Mouse (Mus musculus): ENCODE results near the gene Gabarap. TPM values are rescaled to one million over a fixed set of nuclear protein-coding genes. Genes with fewer than 3 reads are reported as not detected.
A peak's percentile ranks its signal among the peaks of the same experiment; 100 is the strongest.
"Not testable (repeated sequence)": the region's sequence is repeated elsewhere in the genome, so short reads cannot be mapped to it uniquely, and the experiment has no call there.

The Gabarap gene
- total RNA-seq (2021) = 100 to 1,000 TPM; 194 to 232 TPM
- long read RNA-seq, experiment 1, transcript Gabarap-201 (4 exons, 1,351 nt) = major isoform, 108 of 113 reads
- long read RNA-seq, experiment 1, partial matches to known transcripts = 3 of 113 reads
- long read RNA-seq, experiment 1, other reads (novel, unspliced or antisense) = 2 of 113 reads
- long read RNA-seq, experiment 2, transcript Gabarap-201 (4 exons, 1,351 nt) = major isoform, 131 of 135 reads
- long read RNA-seq, experiment 2, partial matches to known transcripts = 4 of 135 reads
- long read RNA-seq, experiment 2, other reads (novel, unspliced or antisense) = 0 of 135 reads

DNA sequence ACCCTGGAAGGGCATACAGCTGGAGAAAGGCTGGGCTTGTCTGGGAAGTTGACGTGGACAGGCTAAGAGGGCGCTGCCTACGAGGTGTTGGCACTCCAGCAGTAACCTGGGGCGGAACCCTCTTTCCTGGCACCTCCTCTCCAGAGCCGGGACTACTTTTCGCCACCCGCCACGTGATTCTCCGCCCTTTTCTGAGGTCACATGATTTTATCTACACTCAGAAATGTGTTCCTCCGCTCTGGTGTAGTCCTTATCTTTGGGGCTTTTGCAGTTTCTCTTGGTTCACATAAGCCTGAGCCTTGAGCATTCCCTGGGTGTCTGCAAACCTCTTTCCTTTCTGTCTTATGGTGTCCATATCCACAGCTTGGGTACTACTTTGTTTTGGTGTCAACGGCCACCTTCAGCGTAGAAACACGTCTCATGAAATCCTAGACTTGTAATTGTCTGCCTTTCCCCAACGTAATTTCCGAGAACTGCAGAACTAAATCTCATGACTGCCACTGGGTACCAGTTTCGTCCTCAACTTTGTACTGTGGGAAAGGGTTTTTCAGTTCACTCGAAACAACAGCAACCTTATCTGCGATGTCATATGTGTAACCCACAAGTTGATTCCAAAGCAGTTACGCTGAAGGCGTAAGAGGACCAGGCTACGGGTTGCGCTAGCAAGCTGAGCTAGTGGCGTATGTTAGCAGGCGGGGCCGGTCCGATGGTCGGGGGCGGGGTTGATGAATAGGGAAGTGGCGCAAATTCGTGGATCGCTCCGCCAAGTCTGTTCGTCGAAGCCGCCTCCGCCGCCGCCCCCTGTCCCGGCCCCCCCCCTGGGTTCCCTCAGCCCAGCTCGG, at the start of gene Gabarap:
Gene Gabarap (plus strand): TSS at position 294 of the 842 bp plus-strand sequence.
- H3K27ac ChIP-seq = peak within 1 kb of the TSS; percentile 99
- DNase-seq = peak; percentile 97
- intact Hi-C loops (cut with DNase I) = loop anchor here (10.0 kb wide), 3 partner anchors 326 to 654 kb away; partner anchors contain the start of genes Cd68, Kdm6b, Mpdu1 and Rnf167
- TF ChIP-seq CTCF (IDR thresholded peaks at IDR 0.05) = no peak; the same call in 1 of the 2 replicates
- H3K4me3 ChIP-seq = peak within 1 kb of the TSS; percentile 84

DNA sequence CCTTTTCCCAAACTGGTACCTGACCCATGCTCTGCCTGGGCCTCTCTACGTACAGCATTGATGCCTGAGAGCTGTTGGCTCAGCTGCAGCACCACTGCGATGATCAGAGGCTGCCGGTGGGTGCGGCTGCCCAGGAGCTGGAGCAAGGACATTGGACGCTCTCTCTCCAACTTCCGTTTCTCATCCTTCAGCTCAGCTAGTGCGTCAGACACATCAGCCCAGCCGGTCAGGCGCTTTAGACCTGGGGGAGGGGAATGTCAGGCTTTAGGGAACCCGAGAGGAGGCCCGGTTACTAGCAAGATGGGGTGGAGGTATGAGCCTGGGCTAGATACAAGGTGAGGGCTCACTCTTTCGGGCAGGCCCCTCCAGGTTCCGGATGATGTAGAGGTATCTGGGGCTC, 45.7 kb upstream of the Gabarap start:
- no peak for TF ChIP-seq CTCF (IDR thresholded peaks at IDR 0.05)
- Histone ChIP-seq H3K27ac (peak overlapping the region; percentile 94), H3K4me3 (peak overlapping the region; percentile 88)
- intact Hi-C loops (cut with DNase I) = no loop called here
- DNase-seq = peak; percentile 38

DNA sequence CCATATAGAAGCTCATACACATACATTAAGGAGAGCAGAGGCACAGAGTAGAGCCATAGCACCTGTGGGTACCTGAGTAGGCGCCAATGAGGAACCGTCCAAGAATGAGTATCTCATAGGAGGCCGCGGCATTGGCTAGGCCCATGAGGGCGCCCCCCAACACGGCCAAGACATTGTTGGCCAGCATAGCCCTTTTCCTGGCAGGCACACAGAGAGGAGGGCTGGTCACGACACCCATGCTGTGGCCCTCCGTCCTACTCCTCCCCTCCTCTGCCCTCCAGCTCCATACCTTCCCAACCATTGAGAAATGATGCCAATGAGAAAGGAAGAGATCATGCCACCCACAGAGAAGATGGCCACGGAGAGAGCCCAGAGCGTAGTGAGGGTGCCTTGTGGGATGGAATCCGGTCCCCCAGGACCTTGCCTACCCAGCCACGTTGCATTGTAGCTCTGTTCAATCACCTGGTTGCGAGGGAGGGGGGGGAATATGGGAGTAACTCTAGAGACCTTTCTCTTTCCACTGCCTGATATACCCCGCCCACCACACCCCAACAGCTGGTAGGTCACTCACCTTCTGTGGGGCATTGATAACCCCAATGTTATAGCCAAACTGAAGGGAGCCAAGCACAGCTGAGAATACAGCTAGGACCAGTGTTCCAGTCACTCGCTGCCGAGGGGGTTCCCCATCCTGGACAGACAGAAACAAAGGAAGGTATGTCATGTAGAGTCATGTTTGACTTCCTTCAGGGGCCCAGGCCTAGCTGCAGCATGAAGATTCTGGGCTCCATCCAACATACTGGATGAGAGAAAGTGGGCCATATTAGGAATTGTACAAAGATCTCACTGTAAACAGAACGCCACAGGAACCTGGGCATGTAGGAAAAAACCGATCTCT, 44.7 kb upstream of the Gabarap start:
- no peak for TF ChIP-seq CTCF (IDR thresholded peaks at IDR 0.05)
- Histone ChIP-seq H3K4me3 (peak overlapping the region; percentile 88), H3K27ac (peak overlapping the region; percentile 94)
- intact Hi-C loops (cut with DNase I) = no loop called here
- DNase-seq = peak; percentile 65

DNA sequence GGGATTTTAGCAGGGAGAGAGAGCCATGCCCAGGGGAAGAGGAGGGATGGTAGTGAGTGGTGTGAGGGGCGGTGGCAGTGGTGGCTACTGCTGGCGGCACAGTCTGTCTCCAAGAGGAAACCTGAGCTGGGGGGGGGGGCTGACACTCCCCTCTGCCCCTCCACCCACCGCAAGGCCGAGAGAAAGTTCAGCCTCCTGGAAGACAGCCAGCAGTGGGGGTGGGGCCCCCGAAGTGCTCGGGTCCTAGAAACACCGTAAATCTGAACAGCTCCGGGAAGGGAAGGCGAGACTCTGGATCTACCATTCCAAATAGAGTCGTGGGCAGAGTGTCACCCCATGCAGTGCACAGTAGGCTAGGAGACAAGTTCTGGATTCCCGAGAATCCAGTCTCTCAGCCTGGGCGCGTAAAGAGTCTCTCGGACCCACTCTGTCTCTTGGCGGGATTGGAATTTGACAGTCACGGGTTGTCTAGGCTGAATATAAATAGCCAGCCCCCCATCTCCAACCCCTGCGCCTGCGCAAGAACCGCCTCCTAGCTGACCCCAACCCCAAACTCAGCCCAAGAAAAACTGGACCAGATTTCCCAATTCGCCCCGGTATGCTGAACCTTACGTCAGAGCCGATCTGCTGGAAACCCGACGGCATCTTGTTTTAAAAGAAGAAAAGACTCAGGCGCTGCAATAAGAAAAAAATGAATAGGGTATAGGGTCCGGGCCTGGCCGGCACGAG, 43.4 kb upstream of the Gabarap start:
- H3K27ac ChIP-seq = peak overlapping the region; percentile 94
- DNase-seq = peak; percentile 93
- no peak for TF ChIP-seq CTCF (IDR thresholded peaks at IDR 0.05)
- intact Hi-C loops (cut with DNase I) = no loop called here
- peak overlapping the region; percentile 88 for H3K4me3 ChIP-seq

DNA sequence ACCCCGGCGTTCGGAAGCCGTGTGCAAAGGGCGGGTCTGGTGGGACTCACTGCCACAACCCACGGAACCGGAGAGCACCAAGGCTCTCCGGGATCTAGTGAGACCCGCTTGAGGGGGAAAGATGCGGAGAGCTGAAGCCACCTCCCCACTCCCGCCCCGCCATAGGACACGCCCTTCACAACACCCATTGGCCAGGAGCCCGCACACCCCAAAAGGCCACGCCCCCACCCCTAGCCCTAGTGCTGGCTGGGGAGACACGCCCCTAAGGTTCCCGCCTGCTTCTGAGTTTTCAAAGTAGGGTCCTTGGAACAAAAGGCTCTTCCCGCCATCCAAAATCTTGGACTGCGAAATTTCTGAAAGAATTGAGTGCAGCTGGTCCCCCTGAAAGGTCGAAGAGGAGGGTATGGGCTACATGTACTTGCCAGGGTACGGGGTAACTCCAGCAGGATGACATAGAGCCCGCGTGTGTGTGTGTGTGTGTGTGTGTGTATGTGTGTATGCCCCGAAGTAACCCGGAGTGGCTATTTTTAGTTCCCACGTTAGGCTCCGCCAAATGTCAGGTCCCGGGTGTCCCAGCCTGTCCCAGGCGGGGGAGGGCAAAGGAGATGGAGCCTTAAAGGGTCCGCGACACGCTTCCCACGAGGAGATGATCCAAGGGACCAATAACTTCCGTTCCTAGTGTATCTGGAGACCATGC, 42.7 kb upstream of the Gabarap start, which contains the start of gene Slc2a4:
Gene Slc2a4 (minus strand): TSS at position 123 of the 697 bp plus-strand sequence.
- Histone ChIP-seq H3K27ac (peak within 1 kb of the TSS; percentile 94), H3K4me3 (peak within 1 kb of the TSS; percentile 88)
- intact Hi-C loops (cut with DNase I) = no loop called here
- no peak for TF ChIP-seq CTCF (IDR thresholded peaks at IDR 0.05)
- peak; percentile 98 for DNase-seq

DNA sequence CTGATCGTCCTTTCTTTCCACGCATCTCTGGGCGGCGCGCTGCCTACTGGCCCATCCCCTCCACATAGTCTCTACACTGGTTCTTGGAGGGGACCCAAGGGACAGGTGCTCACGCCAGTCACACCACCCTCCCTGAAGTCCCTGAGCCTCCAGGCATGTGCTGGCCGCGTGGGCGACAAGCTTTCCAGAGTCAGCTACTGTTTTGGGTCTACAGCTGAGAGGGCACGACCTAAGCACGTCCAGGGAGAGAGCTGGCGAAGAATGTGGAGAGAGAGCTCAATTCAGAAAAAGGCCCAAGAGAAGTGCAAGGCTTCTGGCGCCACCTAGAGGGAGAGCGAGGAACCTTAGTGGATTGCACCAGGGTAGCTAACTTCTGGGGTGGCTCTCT, 42.2 kb upstream of the Gabarap start:
- peak overlapping the region; percentile 94 for H3K27ac ChIP-seq
- H3K4me3 ChIP-seq = peak overlapping the region; percentile 88
- DNase-seq = peak; percentile 93
- peak; percentile 98 for TF ChIP-seq CTCF (IDR thresholded peaks at IDR 0.05)
- intact Hi-C loops (cut with DNase I) = loop anchor here (1.0 kb wide), 1 partner anchor 14 kb away; no protein-coding TSS in a partner anchor

DNA sequence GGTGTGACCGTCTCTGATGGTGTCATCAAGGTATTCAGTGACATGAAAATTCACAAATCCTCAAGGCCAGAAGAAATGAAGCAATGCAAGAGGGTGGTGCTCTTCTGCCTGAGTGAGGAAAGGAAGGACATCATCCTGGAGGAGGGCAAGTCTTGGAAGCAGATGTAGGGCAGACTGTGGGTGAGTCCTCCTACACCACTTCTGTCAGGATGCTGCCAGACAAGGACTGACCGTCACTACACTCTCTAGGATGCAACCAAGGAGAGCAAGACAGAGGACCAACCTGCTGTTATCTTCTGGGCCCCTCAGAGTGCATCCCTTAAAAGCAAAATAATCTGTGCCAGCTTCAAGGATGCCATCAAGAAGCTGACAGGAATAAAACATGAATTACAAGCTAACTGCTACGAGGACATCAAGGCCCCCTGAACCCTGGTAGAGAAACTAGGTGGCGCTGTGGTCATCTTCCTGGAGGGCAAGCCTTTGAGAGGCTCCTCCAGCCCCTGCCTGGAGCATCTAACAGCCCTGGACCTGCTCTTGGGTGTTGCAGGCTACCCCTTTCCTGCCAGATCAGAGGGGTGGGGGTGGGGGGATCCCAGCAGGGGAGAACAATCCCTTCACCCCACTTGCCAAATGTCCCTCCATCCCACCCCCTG, 40.0 kb upstream of the Gabarap start:
- Histone ChIP-seq H3K27ac (no peak overlapping the region), H3K4me3 (no peak overlapping the region)
- TF ChIP-seq CTCF (IDR thresholded peaks at IDR 0.05) = peak; percentile 49
- intact Hi-C loops (cut with DNase I) = loop anchor here (2.0 kb wide), 1 partner anchor 28 kb away; no protein-coding TSS in a partner anchor
- DNase-seq = peak; percentile 51

DNA sequence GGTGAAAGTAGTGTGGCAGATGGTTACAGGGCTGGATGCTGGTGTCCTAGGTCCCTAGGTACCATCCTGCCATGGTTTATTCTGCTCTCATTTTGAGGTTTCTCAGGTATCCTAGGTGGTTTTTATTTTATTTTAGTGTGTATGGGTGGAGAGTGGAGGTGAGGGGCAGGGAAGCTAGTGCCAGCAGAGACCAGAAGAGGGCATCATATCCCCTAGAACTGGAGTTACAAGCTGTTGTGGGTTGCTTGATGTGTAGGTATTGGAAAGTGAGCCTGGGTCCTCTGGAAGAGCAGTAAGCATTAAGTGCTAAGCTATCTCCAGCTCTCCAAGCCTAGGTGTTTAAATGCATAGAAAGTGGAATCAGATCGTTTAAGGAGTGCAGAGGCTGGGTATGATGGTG, 38.7 kb upstream of the Gabarap start:
- DNase-seq = no peak
- intact Hi-C loops (cut with DNase I) = no loop called here
- Histone ChIP-seq H3K27ac (no peak overlapping the region), H3K4me3 (no peak overlapping the region)
- TF ChIP-seq CTCF (IDR thresholded peaks at IDR 0.05) = peak; percentile 23; the same call in 1 of the 2 replicates

DNA sequence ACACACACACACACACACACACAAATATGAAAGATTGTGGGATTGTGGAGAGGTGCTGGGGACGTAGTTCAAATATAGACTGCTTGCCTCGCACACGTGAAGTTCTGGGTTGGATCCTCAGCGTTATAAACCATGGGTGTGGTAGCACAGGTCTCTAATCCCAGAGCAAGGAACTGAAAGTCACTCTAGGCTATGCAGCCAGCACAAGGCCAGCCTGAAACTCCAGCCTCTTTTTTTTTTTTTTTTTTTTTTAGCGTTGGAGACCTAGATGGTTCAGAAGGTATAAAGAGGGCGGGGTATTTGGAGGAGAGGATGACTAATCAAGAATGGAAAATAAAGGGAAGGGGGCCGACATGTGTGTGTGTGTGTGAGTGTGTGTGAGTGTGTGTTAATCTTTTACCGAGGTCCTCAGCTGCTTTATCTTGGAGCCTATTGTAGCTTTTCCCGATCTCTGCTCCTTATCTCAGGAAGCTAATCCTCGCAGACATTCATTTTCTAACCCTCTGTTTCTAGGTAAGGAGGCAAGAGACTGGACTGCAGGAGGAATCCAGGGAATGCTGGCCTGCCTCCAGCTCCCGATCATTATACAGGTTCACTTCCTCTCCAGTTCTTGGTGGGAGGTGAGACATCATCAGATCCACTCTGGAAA, 37.6 kb upstream of the Gabarap start:
- no peak for TF ChIP-seq CTCF (IDR thresholded peaks at IDR 0.05)
- intact Hi-C loops (cut with DNase I) = no loop called here
- Histone ChIP-seq H3K4me3 (no peak overlapping the region), H3K27ac (no peak overlapping the region)
- DNase-seq = no peak

DNA sequence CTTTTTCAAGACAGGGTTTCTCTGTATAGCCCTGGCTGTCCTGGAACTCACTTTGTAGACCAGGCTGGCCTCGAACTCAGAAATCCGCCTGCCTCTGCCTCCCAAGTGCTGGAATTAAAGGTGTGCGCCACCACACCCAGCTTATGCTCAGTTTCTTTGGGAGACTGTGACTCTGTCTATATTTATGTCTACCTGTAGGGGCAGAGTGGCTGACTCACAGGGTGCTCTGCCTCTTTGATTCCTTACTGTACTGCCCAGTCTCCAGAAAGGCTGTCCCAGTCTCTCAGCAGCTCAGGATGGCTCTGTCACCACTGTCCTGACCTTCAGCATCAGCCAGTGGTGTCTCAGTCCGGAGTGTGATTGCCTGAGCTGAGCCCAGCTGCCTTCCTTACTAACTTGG, 35.3 kb upstream of the Gabarap start:
- intact Hi-C loops (cut with DNase I); DNase-seq; H3K4me3 ChIP-seq: not testable (repeated sequence)
- peak overlapping the region; percentile 12; the same call in 1 of the 2 replicates for H3K27ac ChIP-seq
